Mouse (Mus musculus): ENCODE data around the gene Anxa2. TPM values are rescaled to one million over a fixed set of nuclear protein-coding genes. Genes with fewer than 3 reads are reported as not detected.
A peak's percentile ranks its signal among the peaks of the same experiment; 100 is the strongest.

The Anxa2 gene
- total and polyA plus RNA-seq, 2 experiments from 2014 or later: 268 to 367 TPM

DNA sequence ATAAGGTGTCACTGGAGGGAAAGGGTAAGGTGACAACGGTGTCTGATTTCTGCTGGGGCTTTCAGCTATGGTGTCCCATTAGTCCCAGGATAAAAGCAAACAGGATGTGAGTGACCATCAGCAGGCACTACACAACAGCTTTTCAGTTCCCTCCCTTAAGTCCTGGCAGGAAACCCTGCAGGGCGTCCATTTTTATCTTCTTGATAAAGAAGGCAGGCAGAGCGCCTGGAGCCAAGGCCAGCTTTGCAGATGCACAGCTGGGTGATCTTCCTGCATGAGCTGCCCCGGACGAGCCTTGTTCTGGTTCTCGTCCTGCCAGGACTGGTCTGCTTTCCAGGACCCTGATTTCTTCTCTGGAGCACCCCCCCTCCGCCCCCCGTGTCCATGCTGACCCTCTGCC is 35.1 kb downstream of the Anxa2 start:
- ATAC-seq (ENCODE audit: insufficient read depth, low read depth) (peak; percentile 49), DNase-seq (ENCODE audit: low spot score) (no peak)
- H3K36me3 ChIP-seq (replicated peaks; ENCODE audit: control insufficient read depth, insufficient read depth, low read length): peaks cover 100% of the 10 kb centered on the region
- 20% methylated on average over 8 of the region's 8 CpGs for WGBS
- H3K27ac ChIP-seq (ENCODE audit: low read depth): peak overlapping the region; percentile 15; the same call in 1 of the 2 replicates
- TF ChIP-seq EP300 (IDR thresholded peaks at IDR 0.05; ENCODE audit: low read depth) (no peak), CTCF (IDR thresholded peaks at IDR 0.05; ENCODE audit: low read depth) (no peak)
- no peak overlapping the region for H3K4me2 ChIP-seq (ENCODE audit: low read depth, low read length)
- H3K4me3 ChIP-seq (ENCODE audit: low read depth, low read length): no peak overlapping the region
- H3K27me3 ChIP-seq (ENCODE audit: control insufficient read depth, insufficient read depth, low read length): no peaks in the 10 kb centered on the region
- H3K9ac ChIP-seq (replicated peaks; ENCODE audit: low read depth, low read length): no peak overlapping the region
- H3K4me1 ChIP-seq (ENCODE audit: control insufficient read depth, insufficient read depth): peaks cover 4% of the 10 kb centered on the region; the same call in 1 of the 2 replicates
- no peaks in the 10 kb centered on the region; the same call in 1 of the 2 replicates for H3K9me3 ChIP-seq (replicated peaks; ENCODE audit: control insufficient read depth, low read length)

DNA sequence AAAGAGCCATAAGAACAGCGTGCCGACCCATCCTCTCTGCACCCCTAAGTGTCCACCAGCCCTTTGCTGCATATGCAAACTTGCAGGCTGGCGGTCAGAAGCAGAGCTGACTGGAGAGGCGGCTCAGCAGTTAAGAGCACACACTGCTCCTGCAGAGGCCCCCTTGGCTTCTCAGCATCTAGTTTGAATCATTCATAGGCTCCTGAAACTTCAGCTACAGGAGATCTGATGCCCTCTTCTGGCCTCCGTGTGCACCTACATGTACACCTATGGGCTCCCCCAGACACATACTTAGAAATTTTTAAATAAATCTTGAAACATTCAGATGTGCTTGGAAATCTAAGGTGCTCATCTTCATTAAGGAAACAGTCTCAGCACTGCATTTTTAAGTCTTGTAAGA is 35.6 kb downstream of the Anxa2 start:
- no peak for TF ChIP-seq EP300 (IDR thresholded peaks at IDR 0.05; ENCODE audit: low read depth)
- TF ChIP-seq CTCF (IDR thresholded peaks at IDR 0.05; ENCODE audit: low read depth): peak; percentile 29
- Histone ChIP-seq H3K36me3 (replicated peaks; ENCODE audit: control insufficient read depth, insufficient read depth, low read length) (peaks cover 99% of the 10 kb centered on the region), H3K9me3 (replicated peaks; ENCODE audit: control insufficient read depth, low read length) (no peaks in the 10 kb centered on the region; the same call in 1 of the 2 replicates), H3K4me3 (ENCODE audit: low read depth, low read length) (no peak overlapping the region), H3K4me2 (ENCODE audit: low read depth, low read length) (no peak overlapping the region), H3K27ac (ENCODE audit: low read depth) (peak overlapping the region; percentile 15; the same call in 1 of the 2 replicates), H3K4me1 (ENCODE audit: control insufficient read depth, insufficient read depth) (peaks cover 4% of the 10 kb centered on the region; the same call in 1 of the 2 replicates), H3K9ac (replicated peaks; ENCODE audit: low read depth, low read length) (no peak overlapping the region), H3K27me3 (ENCODE audit: control insufficient read depth, insufficient read depth, low read length) (no peaks in the 10 kb centered on the region)
- 29% methylated on average over 5 of the region's 5 CpGs for WGBS
- ATAC-seq (ENCODE audit: insufficient read depth, low read depth) (no peak), DNase-seq (ENCODE audit: low spot score) (no peak)

DNA sequence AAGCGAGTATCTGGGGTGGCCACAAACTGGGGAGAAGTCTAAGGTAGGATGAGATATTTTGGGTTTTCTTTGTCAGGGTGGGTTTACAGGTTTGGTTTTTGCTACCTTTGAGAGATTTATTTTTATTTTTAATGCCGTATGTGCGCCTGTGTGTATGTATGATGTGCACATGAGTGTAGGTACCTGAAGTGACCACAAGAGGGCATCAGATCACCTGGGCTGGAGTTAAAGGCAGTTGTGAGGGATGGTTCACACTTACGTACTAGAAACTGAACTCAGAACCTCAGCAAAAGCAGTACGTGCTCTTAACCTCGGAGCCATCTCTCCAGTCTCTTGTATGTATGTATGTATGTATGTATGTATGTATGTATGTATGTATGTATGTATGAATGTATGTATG is 39.4 kb downstream of the Anxa2 start:
- Histone ChIP-seq H3K4me3 (ENCODE audit: low read depth, low read length) (no peak overlapping the region), H3K27me3 (ENCODE audit: control insufficient read depth, insufficient read depth, low read length) (no peaks in the 10 kb centered on the region), H3K4me1 (ENCODE audit: control insufficient read depth, insufficient read depth) (peaks cover 4% of the 10 kb centered on the region; the same call in 1 of the 2 replicates), H3K9ac (replicated peaks; ENCODE audit: low read depth, low read length) (no peak overlapping the region), H3K9me3 (replicated peaks; ENCODE audit: control insufficient read depth, low read length) (no peaks in the 10 kb centered on the region; the same call in 1 of the 2 replicates), H3K27ac (ENCODE audit: low read depth) (no peak overlapping the region), H3K4me2 (ENCODE audit: low read depth, low read length) (no peak overlapping the region), H3K36me3 (replicated peaks; ENCODE audit: control insufficient read depth, insufficient read depth, low read length) (peaks cover 61% of the 10 kb centered on the region)
- TF ChIP-seq CTCF (IDR thresholded peaks at IDR 0.05; ENCODE audit: low read depth): no peak
- TF ChIP-seq EP300 (IDR thresholded peaks at IDR 0.05; ENCODE audit: low read depth): no peak
- ATAC-seq (ENCODE audit: insufficient read depth, low read depth) (no peak), DNase-seq (ENCODE audit: low spot score) (no peak)
- WGBS: 96% methylated on average over 6 of the region's 6 CpGs

DNA sequence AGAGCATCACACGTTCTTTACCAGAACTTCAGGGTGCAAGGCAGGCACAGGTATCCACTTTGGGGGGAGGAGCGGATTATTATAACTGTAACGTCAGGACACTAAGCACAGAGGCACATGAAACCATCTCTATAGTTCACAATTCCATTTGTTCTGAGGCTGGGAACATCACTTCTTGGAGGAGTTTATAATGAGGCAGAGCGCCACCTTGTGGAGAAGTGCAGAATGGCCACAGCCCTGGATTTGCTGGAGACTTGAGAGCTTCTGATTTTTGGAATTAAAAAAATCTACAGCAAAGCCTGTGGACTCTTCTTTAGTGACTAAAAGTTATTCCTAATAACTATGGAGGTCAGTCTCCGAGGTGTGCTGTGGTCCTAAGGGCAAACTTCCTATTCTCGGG is 49.1 kb downstream of the Anxa2 start:
- Histone ChIP-seq H3K36me3 (replicated peaks; ENCODE audit: control insufficient read depth, insufficient read depth, low read length) (no peaks in the 10 kb centered on the region), H3K4me3 (ENCODE audit: low read depth, low read length) (no peak overlapping the region), H3K4me2 (ENCODE audit: low read depth, low read length) (no peak overlapping the region), H3K9ac (replicated peaks; ENCODE audit: low read depth, low read length) (no peak overlapping the region), H3K4me1 (ENCODE audit: control insufficient read depth, insufficient read depth) (no peaks in the 10 kb centered on the region), H3K27ac (ENCODE audit: low read depth) (no peak overlapping the region), H3K9me3 (replicated peaks; ENCODE audit: control insufficient read depth, low read length) (no peaks in the 10 kb centered on the region), H3K27me3 (ENCODE audit: control insufficient read depth, insufficient read depth, low read length) (peaks cover 11% of the 10 kb centered on the region)
- ATAC-seq (ENCODE audit: insufficient read depth, low read depth) (no peak), DNase-seq (ENCODE audit: low spot score) (no peak)
- WGBS: 27% methylated on average over 6 of the region's 6 CpGs
- TF ChIP-seq EP300 (IDR thresholded peaks at IDR 0.05; ENCODE audit: low read depth) (no peak), CTCF (IDR thresholded peaks at IDR 0.05; ENCODE audit: low read depth) (peak; percentile 78)

DNA sequence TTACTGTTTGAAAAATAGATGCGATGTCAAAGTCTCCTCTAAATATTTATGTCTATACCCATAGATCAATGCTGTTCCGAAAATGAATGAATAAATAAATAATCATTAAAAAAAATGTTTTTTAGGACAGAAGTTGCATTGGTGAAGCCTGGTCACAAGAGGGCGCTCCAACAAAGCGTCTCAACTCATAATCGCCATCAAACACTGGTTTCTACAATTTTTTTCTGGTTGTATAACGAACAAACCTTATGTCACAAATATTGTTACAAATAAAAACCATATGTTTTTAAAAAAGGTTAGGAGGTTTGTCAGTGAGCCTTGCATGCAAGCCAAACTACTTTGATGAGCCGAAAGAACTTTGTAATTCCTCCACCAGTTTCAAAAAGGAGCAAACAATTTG is 52.2 kb downstream of the Anxa2 start:
- Histone ChIP-seq H3K9ac (replicated peaks; ENCODE audit: low read depth, low read length) (no peak overlapping the region), H3K36me3 (replicated peaks; ENCODE audit: control insufficient read depth, insufficient read depth, low read length) (no peaks in the 10 kb centered on the region), H3K27me3 (ENCODE audit: control insufficient read depth, insufficient read depth, low read length) (peaks cover 17% of the 10 kb centered on the region), H3K4me2 (ENCODE audit: low read depth, low read length) (no peak overlapping the region), H3K9me3 (replicated peaks; ENCODE audit: control insufficient read depth, low read length) (no peaks in the 10 kb centered on the region), H3K27ac (ENCODE audit: low read depth) (no peak overlapping the region), H3K4me3 (ENCODE audit: low read depth, low read length) (no peak overlapping the region), H3K4me1 (ENCODE audit: control insufficient read depth, insufficient read depth) (no peaks in the 10 kb centered on the region)
- ATAC-seq (ENCODE audit: insufficient read depth, low read depth) (no peak), DNase-seq (ENCODE audit: low spot score) (no peak)
- TF ChIP-seq CTCF (IDR thresholded peaks at IDR 0.05; ENCODE audit: low read depth): peak; percentile 65
- no peak for TF ChIP-seq EP300 (IDR thresholded peaks at IDR 0.05; ENCODE audit: low read depth)
- WGBS: 13% methylated on average over 7 of the region's 7 CpGs

DNA sequence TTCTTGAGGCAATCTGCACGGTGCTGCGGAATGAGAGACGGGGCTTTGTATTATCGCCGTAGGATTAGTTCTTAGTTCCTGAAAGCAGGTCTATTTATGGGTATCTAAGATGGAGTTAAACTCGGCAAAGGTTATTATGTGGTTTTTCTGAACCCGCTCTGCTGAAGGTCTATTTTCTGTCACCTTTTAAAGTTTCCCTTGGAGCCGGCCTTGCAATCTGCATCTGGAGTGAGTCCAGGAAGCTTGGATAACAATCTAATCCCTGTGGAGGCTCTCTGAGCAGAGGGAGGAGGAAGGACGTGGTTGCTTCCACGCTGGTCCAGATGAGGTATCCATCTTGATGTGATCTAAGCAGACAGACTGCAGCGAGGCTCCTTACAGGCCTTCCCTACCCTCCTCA is 53.8 kb downstream of the Anxa2 start:
- Histone ChIP-seq H3K36me3 (replicated peaks; ENCODE audit: control insufficient read depth, insufficient read depth, low read length) (no peaks in the 10 kb centered on the region), H3K4me3 (ENCODE audit: low read depth, low read length) (no peak overlapping the region), H3K27me3 (ENCODE audit: control insufficient read depth, insufficient read depth, low read length) (peaks cover 17% of the 10 kb centered on the region), H3K4me2 (ENCODE audit: low read depth, low read length) (no peak overlapping the region), H3K4me1 (ENCODE audit: control insufficient read depth, insufficient read depth) (no peaks in the 10 kb centered on the region), H3K9me3 (replicated peaks; ENCODE audit: control insufficient read depth, low read length) (no peaks in the 10 kb centered on the region), H3K9ac (replicated peaks; ENCODE audit: low read depth, low read length) (no peak overlapping the region), H3K27ac (ENCODE audit: low read depth) (no peak overlapping the region)
- no peak for DNase-seq (ENCODE audit: low spot score)
- no peak for TF ChIP-seq EP300 (IDR thresholded peaks at IDR 0.05; ENCODE audit: low read depth)
- no peak for TF ChIP-seq CTCF (IDR thresholded peaks at IDR 0.05; ENCODE audit: low read depth)
- 47% methylated on average over 11 of the region's 11 CpGs for WGBS
- ATAC-seq (ENCODE audit: insufficient read depth, low read depth): no peak

All from heart, postnatal 0 days (tissue).